Mouse (Mus musculus) left cerebral cortex, postnatal 14 days (tissue): ENCODE results near the gene Tlcd2. TPM values are rescaled to one million over a fixed set of nuclear protein-coding genes. Genes with fewer than 3 reads are reported as not detected.
A peak's percentile ranks its signal among the peaks of the same experiment; 100 is the strongest.

ENCODE experiments used
- DNase-seq, 2 experiments: peaks; one replicate each; pipeline ENCODE4 v3.0.0; 2021 to 2022; ENCODE audit warnings: low spot score in 2 of 2, mixed read lengths in 1 of 2
- intact Hi-C: fragments of 180-260 bp; cut with DNase I; formaldehyde crosslinking; loops from one replicate; pipeline ENCODE4 v1.15.1; 2025
- long read RNA-seq, 2 experiments: library from polyadenylated mRNA; stranded (forward); transcript quantifications; one replicate each; pipeline ENCODE4 v2.0.0; 2021
- total RNA-seq, 2 experiments: library from RNA; stranded (reverse); gene quantifications; 2 replicates each; pipeline ENCODE4 v1.2.3; 2021

Tlcd2 gene
- under 1 TPM; 0.33 to 0.95 TPM for total RNA-seq
- long read RNA-seq, experiment 1, partial matches to known transcripts = 1 of 2 reads
- long read RNA-seq, experiment 1, other reads (novel, unspliced or antisense) = 1 of 2 reads
- long read RNA-seq, experiment 2 = 0 reads

DNA sequence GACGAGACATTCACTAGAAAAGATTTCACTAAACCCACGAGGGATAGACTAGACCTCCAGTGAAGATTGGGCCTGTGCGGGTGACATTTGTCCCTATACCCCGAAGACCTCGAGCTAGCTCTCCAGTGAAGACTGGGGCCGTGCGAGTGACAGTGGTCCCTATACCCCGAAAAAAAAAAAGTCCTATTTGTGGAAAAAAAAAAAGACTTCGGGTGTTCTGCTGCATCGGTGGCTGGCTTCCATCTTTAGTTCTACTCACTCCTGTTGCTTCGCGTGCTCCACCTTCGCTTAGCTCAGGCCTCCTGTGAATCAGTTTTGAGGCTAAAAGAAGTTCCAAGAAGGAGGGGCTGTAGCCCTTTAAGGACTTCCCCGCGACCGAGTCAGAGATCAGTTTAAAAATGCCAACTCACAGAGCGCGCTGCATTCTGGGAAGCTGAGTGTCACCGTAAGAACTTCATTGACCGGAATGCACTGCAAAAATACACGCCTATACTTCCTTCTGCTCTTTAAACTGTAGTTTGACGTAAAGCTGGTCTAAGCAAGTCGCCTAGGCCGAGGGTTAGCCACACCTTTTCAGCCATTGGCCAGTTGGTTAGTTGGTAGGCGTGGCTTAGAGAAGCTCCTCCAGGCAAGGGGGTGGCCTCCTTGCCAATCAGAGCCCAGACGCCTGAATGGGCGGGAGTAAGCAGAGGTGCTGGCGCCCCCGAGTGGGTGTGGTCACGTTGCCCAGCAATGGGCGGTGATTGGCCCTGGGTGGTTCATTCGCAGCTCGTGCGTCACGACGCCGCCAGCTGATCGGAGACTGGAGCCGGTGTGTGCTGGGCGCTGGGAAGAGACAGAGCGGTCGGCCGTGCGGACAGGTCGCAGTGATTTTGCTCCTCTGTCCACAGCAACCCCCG, at the start of gene Tlcd2:
Gene Tlcd2, plus strand, starts transcription at position 872 of the 899 bp plus-strand sequence.
- intact Hi-C loops = no loop called here
- peak; percentile 100 for DNase-seq

DNA sequence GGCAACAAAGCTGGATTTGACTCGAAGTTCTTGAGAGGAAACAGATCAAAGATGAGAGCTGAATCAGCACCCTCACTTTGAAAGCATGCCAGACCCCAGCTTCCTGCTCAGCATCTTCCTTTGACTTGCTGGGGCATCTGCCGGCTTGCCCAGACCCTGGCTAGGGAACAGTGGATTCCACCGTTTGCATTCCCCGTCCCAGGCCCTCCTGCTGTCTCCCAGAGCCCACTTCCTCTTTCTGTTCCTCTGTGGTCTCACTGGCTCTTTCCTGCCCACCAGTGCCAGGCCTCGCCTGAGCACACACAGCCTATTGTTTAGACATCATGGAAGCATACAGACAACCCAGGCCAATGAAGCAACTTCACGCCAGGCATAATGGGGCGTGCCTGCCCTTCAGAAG, 46.4 kb upstream of the Tlcd2 start:
- peak; percentile 17 to 23 for DNase-seq
- intact Hi-C loops = no loop called here

DNA sequence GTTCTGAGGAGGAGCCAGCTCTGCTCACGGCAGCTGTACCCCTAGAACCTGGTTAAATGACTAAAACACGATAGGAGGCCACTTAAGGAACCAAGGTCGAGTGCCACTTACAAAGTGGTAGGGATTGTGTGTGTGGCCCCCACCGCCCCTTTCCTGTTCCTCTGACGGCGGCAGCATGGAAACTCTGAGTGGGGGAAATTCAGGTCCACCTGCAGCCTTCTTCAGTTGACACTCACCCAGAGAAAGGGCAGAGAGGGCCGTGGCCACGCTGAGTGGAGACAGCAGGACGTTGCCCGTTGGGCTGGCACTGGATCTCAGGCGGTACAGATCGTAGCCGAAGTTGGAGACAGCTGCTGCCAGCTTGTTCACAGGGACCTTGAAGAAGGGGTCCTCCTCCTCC, 45.5 kb upstream of the Tlcd2 start:
- intact Hi-C loops = no loop called here

DNA sequence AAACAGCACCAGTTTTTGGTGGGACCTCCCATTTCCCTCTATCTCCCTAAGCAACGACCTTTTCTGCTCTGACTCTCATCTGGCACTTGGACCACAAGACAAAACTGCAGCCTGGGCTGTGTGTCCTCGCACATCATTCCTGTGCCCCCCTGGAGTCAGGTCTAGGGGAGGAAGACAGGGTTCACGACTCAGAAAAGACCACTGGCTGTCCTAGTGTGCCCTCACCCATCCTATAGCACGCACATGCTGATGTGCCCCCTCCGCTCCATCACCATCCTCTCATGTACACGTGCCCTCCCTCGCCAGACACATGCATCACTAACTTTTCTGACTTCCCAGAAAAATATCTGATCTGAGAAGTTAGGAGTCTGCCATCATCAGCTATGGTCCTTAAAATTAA, 41.5 kb upstream of the Tlcd2 start:
- intact Hi-C loops = no loop called here
- no peak for DNase-seq

More for the DNA sequence above, 45.5 kb upstream of the Tlcd2 start:
- DNase-seq = no peak

GRCm38 (mm10) chr11:75420810-75421374, 40.6 kb upstream of the Tlcd2 start:
- intact Hi-C loops = no loop called here
- no peak for DNase-seq

DNA sequence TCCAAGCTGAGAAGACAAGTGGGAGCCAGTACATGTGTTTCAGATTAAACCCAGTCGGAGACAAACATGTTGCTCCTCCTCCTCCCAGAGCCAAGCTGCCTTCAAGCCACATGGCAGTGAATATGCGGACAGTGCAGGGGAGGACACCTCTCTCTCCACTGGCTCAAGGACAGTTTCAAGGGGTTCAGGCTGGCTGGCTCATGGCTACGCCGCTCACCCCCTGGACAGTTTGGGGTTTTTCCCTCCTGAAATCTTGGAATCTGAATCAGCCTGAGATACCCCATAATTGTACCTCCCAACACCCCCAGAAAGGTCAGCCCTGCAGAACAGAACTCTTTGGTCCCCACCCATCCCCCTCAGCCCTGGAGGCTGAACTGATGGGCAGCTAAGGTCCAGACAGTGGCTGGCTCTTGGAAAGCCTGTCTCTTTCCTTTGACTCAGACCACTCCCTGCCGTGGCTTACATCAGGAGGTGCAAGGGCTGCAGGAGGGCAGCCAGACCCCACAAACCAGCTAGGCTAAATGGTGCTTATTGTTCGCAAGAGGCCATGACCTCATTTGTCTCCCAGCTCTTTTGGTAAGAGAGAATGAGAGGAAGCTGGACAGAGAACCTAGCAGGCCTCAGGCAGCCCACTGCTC, 40.0 kb upstream of the Tlcd2 start:
- intact Hi-C loops = no loop called here
- DNase-seq = no peak

- intact Hi-C loops = no loop called here
- no peak for DNase-seq
Measured at GRCm38 (mm10) chr11:75422013-75422792, 39.3 kb upstream of the Tlcd2 start, which contains the start of gene Serpinf1. Gene Serpinf1 (minus strand): TSS chr11:75422701.

DNA sequence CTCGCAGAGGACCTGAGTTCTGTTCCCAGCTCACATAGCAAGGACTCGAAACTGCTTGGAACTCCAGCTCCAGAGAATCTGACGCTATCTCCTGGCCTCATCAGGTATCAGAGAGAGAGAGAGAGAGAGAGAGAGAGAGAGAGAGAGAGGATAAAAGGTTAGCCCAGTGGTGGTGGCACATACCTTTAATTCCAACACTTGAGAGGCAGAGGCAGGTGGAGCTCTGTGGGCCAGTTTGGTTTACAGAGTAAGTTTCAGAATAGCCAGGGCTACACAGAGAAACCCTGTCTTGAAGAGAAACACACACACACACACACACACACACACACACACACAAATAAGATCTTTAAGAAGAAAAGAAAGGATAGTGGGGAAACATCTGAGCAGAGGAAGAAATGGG, 38.4 kb upstream of the Tlcd2 start:
- no peak for DNase-seq
- intact Hi-C loops = no loop called here

DNA sequence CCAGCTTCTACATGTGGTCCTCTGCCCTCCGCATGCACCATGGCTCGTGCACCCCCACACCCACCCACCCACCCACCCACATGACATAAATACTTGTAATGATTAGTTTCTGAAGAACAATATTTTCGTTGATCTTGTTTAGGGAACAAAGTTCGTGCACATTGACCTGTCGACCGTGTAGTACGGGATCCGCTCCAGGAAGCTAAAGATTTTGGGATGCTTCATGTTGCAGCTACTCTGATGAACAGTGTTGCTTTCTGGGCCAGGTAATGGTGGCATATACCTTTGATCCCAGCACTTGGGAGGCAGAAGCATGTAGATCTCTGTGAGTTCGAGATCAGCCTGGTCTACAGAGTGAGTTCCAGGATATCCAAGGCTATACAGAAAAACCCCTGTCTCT, 37.5 kb upstream of the Tlcd2 start:
- intact Hi-C loops = no loop called here
- no peak for DNase-seq

GRCm38 (mm10) chr11:75424459-75424858, 37.1 kb upstream of the Tlcd2 start:
- intact Hi-C loops = no loop called here
- DNase-seq = no peak

DNA sequence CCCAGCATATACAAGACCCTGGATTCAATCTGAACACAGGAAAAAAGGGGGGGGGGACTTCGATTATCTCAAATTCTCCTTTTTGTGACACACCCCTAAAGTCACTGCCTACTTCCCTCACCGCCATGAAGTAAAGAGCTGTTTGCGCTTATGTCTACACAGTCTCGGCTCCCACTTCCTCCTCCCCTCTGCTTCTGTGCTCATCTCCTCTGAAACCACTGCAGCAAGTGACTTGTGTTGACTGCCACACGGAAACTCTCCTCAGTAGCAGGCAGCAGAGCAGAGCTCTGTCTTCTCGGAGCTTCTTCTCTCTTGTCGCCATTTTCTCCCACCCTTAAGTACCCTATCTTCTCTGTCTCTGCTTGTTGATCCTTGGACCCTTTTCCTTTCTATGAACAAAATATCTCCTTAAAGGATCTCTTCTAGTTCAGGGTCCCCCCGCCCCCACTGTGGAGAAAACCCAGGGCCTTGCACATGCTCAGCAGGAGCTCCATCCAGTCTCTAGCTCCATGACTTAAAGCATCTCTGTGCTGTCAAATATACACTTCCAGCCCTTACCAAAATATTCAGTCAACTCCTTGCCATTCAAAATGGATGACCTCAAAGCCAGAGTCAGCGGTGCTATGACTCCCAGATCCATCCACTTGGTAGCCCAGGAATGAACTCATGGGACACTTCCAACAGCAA, 32.4 kb upstream of the Tlcd2 start:
- intact Hi-C loops = no loop called here

GRCm38 (mm10) chr11:75431307-75431706, 30.2 kb upstream of the Tlcd2 start:
- intact Hi-C loops = no loop called here
- peak; percentile 80 to 81 for DNase-seq

More for the DNA sequence above, 32.4 kb upstream of the Tlcd2 start:
- DNase-seq = no peak

DNA sequence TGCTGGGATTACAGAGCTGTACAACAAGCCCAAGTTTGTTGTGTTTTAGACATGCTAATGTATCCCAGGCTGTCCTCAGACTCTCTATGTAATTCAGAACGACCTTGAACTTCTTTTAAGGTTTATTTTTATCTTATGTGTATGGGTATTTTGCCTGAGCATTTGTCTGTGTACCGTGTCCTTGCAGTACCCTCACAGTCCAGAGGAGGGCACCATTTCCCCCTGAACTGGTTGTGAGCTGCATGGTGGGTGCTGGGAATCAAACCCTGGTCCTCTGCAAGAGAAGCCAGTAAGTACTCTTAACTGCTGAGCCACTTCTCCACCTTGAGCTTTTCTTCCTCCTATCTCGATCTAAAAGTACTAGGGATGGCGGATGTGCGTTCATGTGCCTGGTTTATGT, 27.4 kb upstream of the Tlcd2 start:
- intact Hi-C loops = no loop called here
- DNase-seq = no peak

GRCm38 (mm10) chr11:75438194-75438593, 23.3 kb upstream of the Tlcd2 start:
- DNase-seq = no peak
- intact Hi-C loops = no loop called here

DNA sequence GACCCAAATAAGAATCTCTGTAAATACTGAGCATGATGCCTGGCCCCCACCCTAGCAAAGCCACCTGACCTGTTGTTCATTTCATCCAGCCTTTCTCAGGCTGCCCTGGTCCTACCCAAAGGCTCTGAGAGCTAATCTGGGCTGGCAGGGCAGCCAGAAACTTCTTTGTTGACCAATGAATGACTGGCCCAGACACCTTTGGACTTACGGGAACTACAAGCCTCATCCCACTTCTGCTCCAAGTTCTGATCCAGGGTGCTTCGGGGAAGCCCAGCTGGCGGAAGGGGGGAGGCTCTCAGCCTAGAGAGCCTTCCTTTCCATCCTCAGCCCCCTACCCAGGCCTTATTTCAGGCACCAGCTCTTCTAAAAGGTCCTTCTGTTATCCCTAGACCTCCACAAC, 22.7 kb upstream of the Tlcd2 start:
- intact Hi-C loops = no loop called here
- DNase-seq = no peak

DNA sequence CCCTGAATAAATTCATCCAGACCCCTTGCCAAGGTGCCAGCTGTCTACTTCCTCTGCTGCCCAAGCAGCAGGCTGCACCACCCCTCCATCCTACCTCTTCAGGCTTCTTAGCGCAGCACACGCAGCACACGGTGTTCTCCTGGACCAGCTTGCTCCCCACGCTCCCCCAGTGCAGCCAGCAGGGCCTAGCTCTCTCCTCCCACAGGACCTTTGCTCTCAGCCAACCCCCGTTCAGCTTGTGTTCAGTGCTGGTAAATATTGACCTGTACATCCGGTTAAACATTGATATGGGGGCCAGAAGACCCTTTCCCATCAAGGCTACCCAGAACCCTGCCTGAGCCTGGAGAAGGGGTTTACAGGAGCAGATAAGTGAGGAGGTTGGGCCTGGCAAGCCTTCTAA, 22.2 kb upstream of the Tlcd2 start, which contains the start of gene Serpinf2:
Gene Serpinf2, minus strand, starts transcription at position 229 of the 400 bp plus-strand sequence.
- intact Hi-C loops = no loop called here
- no peak for DNase-seq

GRCm38 (mm10) chr11:75439951-75440350, 21.6 kb upstream of the Tlcd2 start:
- intact Hi-C loops = no loop called here

GRCm38 (mm10) chr11:75441034-75441433, 20.5 kb upstream of the Tlcd2 start:
- intact Hi-C loops = no loop called here
- DNase-seq = no peak

More at GRCm38 (mm10) chr11:75439951-75440350, 21.6 kb upstream of the Tlcd2 start:
- DNase-seq = no peak

GRCm38 (mm10) chr11:75441601-75442000, 19.9 kb upstream of the Tlcd2 start:
- intact Hi-C loops = no loop called here
- DNase-seq = no peak
